Mouse (Mus musculus) cerebellum, postnatal 4 days (tissue): ENCODE data around the gene Armh2.
"Not testable (repeated sequence)": the region's sequence is repeated elsewhere in the genome, so short reads cannot be mapped to it uniquely, and the experiment has no call there.

Experiments used
- DNase-seq, 2 experiments: peaks; one replicate each; pipeline ENCODE4 v3.0.0; 2022; ENCODE audit warnings: low spot score in 2 of 2, mixed read lengths in 1 of 2

Gene Armh2

GRCm38 (mm10) chr13:24757820-24758564, 17.0 kb downstream of the Armh2 start:
- DNase-seq: no peak

DNA sequence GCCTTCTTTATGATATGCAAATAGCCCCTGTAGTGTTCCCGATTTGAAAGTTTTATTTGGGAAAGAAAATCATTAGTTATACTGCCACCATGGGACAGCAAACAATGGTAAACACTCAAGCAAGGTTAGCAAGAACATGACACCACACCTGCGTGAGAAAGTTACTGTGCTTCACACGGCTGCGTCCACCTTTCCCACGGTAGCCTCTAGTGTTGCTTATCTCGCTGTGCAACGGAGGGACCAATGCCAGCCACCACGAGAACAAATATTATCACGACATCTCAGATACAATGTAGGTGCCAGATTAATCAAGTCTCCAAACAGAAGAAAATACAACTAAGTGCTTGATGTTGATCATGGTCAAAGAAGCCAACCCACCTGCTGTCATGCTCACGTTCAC, 18.4 kb downstream of the Armh2 start:
- no peak for DNase-seq

GRCm38 (mm10) chr13:24760351-24760870, 19.4 kb downstream of the Armh2 start:
- no peak for DNase-seq

DNA sequence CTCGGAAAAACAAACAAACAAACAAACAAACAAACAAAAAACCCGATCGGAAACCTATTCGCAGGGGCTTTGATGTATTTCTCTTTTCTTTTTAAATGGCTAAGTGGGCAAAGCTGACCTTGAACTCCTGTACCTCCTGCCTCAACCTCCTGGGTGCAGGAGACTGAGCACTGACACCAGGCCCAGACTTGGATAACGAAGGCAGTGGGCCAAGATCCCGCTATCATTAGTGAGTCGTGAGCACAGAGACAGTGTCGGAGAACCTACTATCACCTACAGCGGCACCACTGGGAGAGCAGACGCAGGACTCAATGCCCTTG, 20.0 kb downstream of the Armh2 start:
- no peak for DNase-seq

- DNase-seq: peak; percentile 60 to 83
Measured at GRCm38 (mm10) chr13:24761403-24762227, 20.6 kb downstream of the Armh2 start, which contains the start of gene Gmnn. TSS of gene Gmnn (minus strand) at chr13:24761923.

DNA sequence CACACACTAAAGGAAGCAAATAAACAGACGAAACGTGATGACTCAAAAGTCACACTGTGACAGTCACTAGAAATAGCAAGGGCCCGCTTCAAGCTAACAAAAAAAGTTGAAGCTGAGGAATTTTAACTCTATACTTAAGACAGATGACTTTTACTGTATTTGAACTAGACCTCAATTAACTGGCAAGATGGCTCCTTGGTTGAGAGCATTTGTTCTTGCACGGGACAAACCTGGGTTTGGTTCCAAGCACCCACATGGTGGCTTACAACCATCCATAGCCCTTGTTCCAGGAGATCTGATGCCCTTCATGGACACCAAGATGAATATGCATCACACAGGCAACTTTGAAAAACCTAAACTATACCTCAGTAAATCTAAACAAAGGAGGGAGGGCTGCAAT, 21.2 kb downstream of the Armh2 start:
- DNase-seq: no peak

DNA sequence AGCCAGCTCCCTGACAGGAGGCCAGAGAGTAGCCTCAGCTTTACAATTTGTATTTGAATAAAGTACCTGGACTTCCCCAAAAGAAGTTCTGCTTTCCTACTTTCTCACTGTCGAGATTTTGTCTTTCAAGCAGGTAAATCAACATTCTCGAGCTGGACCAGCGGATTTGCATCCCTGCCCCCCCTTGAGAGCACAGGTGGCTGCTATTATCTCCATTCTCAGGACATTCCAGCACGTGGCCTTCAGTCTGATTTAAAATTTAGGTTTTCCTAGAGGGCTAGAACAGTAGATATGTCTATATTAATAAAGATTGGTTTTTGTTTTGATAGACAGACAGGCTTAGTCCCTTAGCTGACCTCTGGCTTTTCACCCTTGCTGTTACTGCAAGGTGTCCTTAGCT, 26.8 kb downstream of the Armh2 start:
- not testable (repeated sequence) for DNase-seq

DNA sequence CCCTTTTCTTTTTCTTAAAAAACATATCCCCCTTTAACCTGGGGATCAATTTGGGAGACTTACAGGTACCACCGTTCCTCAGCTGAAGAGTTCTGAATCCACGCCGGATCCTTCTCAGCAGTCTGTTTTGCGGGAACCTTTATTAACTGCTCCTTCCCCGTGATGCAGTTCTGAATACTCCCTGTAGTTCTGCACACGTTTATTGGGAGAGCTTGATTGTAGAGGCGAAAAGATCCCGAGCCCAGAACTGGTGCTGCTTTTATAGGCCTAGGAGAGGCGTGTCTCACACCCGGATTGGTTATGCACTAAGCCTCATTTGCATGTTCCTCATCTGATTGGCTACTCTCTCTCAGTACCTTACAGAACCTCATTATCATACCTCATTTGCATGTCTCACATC, 30.4 kb downstream of the Armh2 start:
- DNase-seq: not testable (repeated sequence)

DNA sequence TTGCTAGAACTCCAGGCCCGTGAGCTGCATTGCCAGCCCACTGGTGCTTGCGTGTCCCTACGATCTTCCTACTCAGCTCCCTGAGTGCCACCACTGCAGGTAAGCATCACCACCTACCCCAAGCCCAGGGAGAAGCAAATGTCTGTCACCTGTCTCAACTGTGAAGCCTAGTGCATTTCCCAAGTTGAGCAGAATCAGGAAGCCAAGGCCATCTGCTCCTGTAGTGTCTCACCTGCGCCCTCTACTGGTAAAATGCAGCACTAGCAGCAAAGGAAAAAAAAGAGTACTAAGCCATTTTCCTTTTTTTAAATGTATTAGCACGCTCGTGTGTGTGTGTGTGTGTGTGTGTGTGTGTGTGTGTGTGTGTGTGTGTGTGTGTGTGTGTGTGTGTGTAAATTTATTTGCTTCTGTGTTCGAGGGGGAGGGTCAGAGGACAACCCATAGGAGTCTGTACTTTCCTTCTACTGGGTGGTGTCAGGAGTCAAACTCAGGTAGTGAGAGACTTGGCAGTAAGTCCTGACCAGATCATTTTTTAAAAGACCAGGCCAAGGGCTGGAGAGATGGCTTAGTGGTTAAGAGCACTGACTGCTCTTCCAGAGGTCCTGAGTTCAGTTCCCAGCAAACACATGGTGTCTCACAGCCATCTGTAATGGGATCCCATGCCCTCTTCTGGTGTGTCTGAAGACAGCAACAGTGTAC, 35.3 kb downstream of the Armh2 start:
- peak in 1 of 2 experiments; percentile 35 for DNase-seq

- no peak for DNase-seq
Measured at GRCm38 (mm10) chr13:24778026-24778425, 37.0 kb downstream of the Armh2 start.

- no peak for DNase-seq
Measured at GRCm38 (mm10) chr13:24778706-24779380, 37.8 kb downstream of the Armh2 start.

GRCm38 (mm10) chr13:24781916-24782315, 40.9 kb downstream of the Armh2 start:
- no peak for DNase-seq

- DNase-seq: no peak
Measured at GRCm38 (mm10) chr13:24786014-24786490, 45.0 kb downstream of the Armh2 start.

- no peak for DNase-seq
Measured at GRCm38 (mm10) chr13:24787477-24787876, 46.4 kb downstream of the Armh2 start.

- no peak for DNase-seq
Measured at GRCm38 (mm10) chr13:24791349-24791748, 50.3 kb downstream of the Armh2 start.

DNA sequence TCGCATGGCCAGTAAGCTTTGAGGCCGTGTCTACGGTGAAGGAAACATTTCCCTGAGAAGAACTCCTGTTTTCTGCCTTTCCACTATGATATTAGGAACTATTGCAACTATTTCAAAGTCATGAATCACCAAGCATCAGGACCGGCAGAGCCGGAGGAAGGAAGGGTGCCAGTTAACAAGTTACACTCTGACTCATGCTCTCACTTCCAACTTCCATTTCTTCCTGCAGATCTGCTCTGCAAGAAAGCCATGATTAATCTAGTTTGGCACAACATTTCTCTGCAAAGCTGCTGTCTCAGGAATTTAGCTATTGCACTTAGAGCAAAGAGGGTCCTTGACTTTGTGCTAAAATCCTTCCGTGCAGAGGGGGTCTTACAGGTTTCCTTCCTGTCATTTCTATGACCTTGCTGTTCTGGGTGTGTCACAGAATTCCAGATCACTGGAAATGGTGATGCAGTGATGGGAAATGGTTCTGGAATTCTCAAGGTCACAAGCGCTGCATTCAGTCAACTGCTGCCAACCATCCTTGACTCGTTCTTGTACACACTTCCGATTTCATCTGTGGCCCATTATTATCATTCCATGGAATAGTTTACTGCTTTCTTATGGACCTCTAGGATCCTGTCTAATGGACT, 51.5 kb downstream of the Armh2 start:
- no peak for DNase-seq
